Comparison of ENCODE assay signal across 8 mouse cellular contexts in genomic region chr2:5949821-5950220, GRCm38 (mm10). TPM values are rescaled to one million over a fixed set of nuclear protein-coding genes. Genes with fewer than 3 reads are reported as not detected.
A peak's percentile ranks its signal among the peaks of the same experiment; 100 is the strongest.
DNase-seq lines count a peak whose midpoint lies in the region; ATAC-seq and TF ChIP-seq lines count a peak whose summit lies in the region.
"Not testable (repeated sequence)": the region's sequence is repeated elsewhere in the genome, so short reads cannot be mapped to it uniquely, and the experiment has no call there.

No protein-coding gene starts in this region.

- H3K27ac ChIP-seq in brown adipose tissue, adult 24 weeks (replicated peaks; ENCODE audit: low read depth, low read length); hindbrain, embryonic 14.5 days; midbrain, embryonic 13.5 days: not testable (repeated sequence)
- H3K27ac ChIP-seq in embryonic facial prominence, embryonic 15.5 days (replicated peaks): 0 out of 2 replicates have a peak overlapping the region, but pooled peaks have one; percentile 91
- peak overlapping the region; percentile 94; the same call in 1 of the 2 replicates for H3K27ac ChIP-seq in heart, embryonic 10.5 days
- 0 out of 2 replicates have a peak overlapping the region, but pooled peaks have one; percentile 98 for H3K27ac ChIP-seq in layer of hippocampus, adult 2 months
- H3K27ac ChIP-seq in liver, embryonic 15.5 days (replicated peaks): peak overlapping the region; percentile 71
- H3K27ac ChIP-seq in stomach, embryonic 15.5 days: peak overlapping the region; percentile 84; the same call in 1 of the 2 replicates

- H3K27me3 ChIP-seq in embryonic facial prominence, embryonic 15.5 days; heart, embryonic 10.5 days (ENCODE audit: insufficient read depth, poor library complexity, severe bottlenecking); hindbrain, embryonic 14.5 days (ENCODE audit: control insufficient read depth, insufficient read depth, low read length); liver, embryonic 15.5 days; midbrain, embryonic 13.5 days; stomach, embryonic 15.5 days (replicated peaks): not testable (repeated sequence)

- not testable (repeated sequence) for H3K36me3 ChIP-seq in embryonic facial prominence, embryonic 15.5 days; heart, embryonic 10.5 days; hindbrain, embryonic 14.5 days (replicated peaks; ENCODE audit: control insufficient read depth, insufficient read depth); liver, embryonic 15.5 days (replicated peaks); midbrain, embryonic 13.5 days; stomach, embryonic 15.5 days

- H3K4me1 ChIP-seq in brown adipose tissue, adult 24 weeks (ENCODE audit: control insufficient read depth, insufficient read depth, insufficient read length, low read length); heart, embryonic 10.5 days; stomach, embryonic 15.5 days: not testable (repeated sequence)
- peaks cover 15% of the 10 kb centered on the region for H3K4me1 ChIP-seq in embryonic facial prominence, embryonic 15.5 days
- peaks cover 14% of the 10 kb centered on the region for H3K4me1 ChIP-seq in hindbrain, embryonic 14.5 days (replicated peaks; ENCODE audit: control insufficient read depth, insufficient read depth, low read length)
- H3K4me1 ChIP-seq in liver, embryonic 15.5 days (replicated peaks): peaks cover 33% of the 10 kb centered on the region
- H3K4me1 ChIP-seq in midbrain, embryonic 13.5 days (replicated peaks): peaks cover 17% of the 10 kb centered on the region

- ATAC-seq in embryonic facial prominence, embryonic 15.5 days (ENCODE audit: insufficient number of reproducible peaks, low FRiP score, low TSS enrichment, low read depth); hindbrain, embryonic 14.5 days (ENCODE audit: low FRiP score); liver, embryonic 15.5 days (ENCODE audit: insufficient read depth); midbrain, embryonic 13.5 days; stomach, embryonic 15.5 days (ENCODE audit: insufficient read depth, low FRiP score, low read depth): not testable (repeated sequence)

- H3K9me3 ChIP-seq in embryonic facial prominence, embryonic 15.5 days (replicated peaks); heart, embryonic 10.5 days; hindbrain, embryonic 14.5 days (ENCODE audit: control insufficient read depth, low read length); liver, embryonic 15.5 days (replicated peaks); midbrain, embryonic 13.5 days; stomach, embryonic 15.5 days: not testable (repeated sequence)

- peak overlapping the region; percentile 78 for H3K4me2 ChIP-seq in embryonic facial prominence, embryonic 15.5 days (replicated peaks)
- peak overlapping the region; percentile 92 for H3K4me2 ChIP-seq in hindbrain, embryonic 14.5 days (replicated peaks)
- peak overlapping the region; percentile 81 for H3K4me2 ChIP-seq in liver, embryonic 15.5 days
- peak overlapping the region; percentile 93 for H3K4me2 ChIP-seq in midbrain, embryonic 13.5 days (replicated peaks)
- peak overlapping the region; percentile 63 for H3K4me2 ChIP-seq in stomach, embryonic 15.5 days

- 92% methylated on average over 9 of the region's 9 CpGs for WGBS in embryonic facial prominence, embryonic 15.5 days
- WGBS in heart, embryonic 10.5 days: 95% methylated on average over 9 of the region's 9 CpGs
- WGBS in hindbrain, embryonic 14.5 days: 95% methylated on average over 9 of the region's 9 CpGs
- 87% methylated on average over 9 of the region's 9 CpGs for WGBS in liver, embryonic 15.5 days (ENCODE audit: insufficient replicate concordance)
- WGBS in midbrain, embryonic 13.5 days: 97% methylated on average over 9 of the region's 9 CpGs
- WGBS in stomach, embryonic 15.5 days: 94% methylated on average over 9 of the region's 9 CpGs

- H3K4me3 ChIP-seq in brown adipose tissue, adult 24 weeks (ENCODE audit: insufficient read depth, low read depth, low read length): peak overlapping the region; percentile 91; the same call in 1 of the 2 replicates
- H3K4me3 ChIP-seq in embryonic facial prominence, embryonic 15.5 days (replicated peaks): peak overlapping the region; percentile 97
- peak overlapping the region; percentile 90 for H3K4me3 ChIP-seq in heart, embryonic 10.5 days
- H3K4me3 ChIP-seq in hindbrain, embryonic 14.5 days (replicated peaks; ENCODE audit: low read length): peak overlapping the region; percentile 79; the same call in 1 of the 2 replicates
- H3K4me3 ChIP-seq in layer of hippocampus, adult 2 months: not testable (repeated sequence)
- peak overlapping the region; percentile 100 for H3K4me3 ChIP-seq in liver, embryonic 15.5 days (replicated peaks)
- peak overlapping the region; percentile 76 for H3K4me3 ChIP-seq in midbrain, embryonic 13.5 days (replicated peaks)
- H3K4me3 ChIP-seq in stomach, embryonic 15.5 days (replicated peaks): peak overlapping the region; percentile 81

- TF ChIP-seq CTCF in layer of hippocampus, adult 2 months (conservative IDR thresholded peaks at IDR 0.05): not testable (repeated sequence)

- DNase-seq in heart, embryonic 10.5 days (ENCODE audit: low spot score); hindbrain, embryonic 14.5 days (ENCODE audit: low spot score); layer of hippocampus, adult 2 months (ENCODE audit: low spot score in 2 of 2): not testable (repeated sequence)

- not testable (repeated sequence) for H3K9ac ChIP-seq in embryonic facial prominence, embryonic 15.5 days; hindbrain, embryonic 14.5 days; stomach, embryonic 15.5 days
- H3K9ac ChIP-seq in liver, embryonic 15.5 days: peak overlapping the region; percentile 72; the same call in 1 of the 2 replicates
- peak overlapping the region; percentile 68; the same call in 1 of the 2 replicates for H3K9ac ChIP-seq in midbrain, embryonic 13.5 days (replicated peaks)

RNA-seq across cellular contexts. Expression of gene Upf2, which starts 1.4 kb away (rescaled TPM):
- polyA plus RNA-seq in brown adipose tissue, adult 24 weeks (2012; ENCODE audit: insufficient read depth, insufficient read length, missing spikeins): 12.4 and 14.4 TPM in 2 replicates
- polyA plus RNA-seq in embryonic facial prominence, embryonic 15.5 days (2015; fragmentation: Nextera tagmentation; extraction: Ambion mirVana): 10.0 and 10.4 TPM in 2 replicates
- polyA plus RNA-seq in heart, embryonic 10.5 days (2016; fragmentation: Nextera tagmentation; extraction: Ambion mirVana): 6.0 and 8.2 TPM in 2 replicates
- polyA plus RNA-seq in hindbrain, embryonic 14.5 days (2014; fragmentation: Nextera tagmentation; extraction: Ambion mirVana): 7.9 and 8.1 TPM in 2 replicates
- 10 to 100 TPM; 45.2 to 46.6 TPM for total RNA-seq in layer of hippocampus, adult 2 months (2021)
- 3.7 TPM in 2 replicates for polyA plus RNA-seq in liver, embryonic 15.5 days (2015; fragmentation: Nextera tagmentation; extraction: Ambion mirVana)
- polyA plus RNA-seq in midbrain, embryonic 13.5 days (2015; fragmentation: Nextera tagmentation; extraction: Ambion mirVana): 10.4 and 10.7 TPM in 2 replicates
- polyA plus RNA-seq in stomach, embryonic 15.5 days (2015; fragmentation: Nextera tagmentation; extraction: Ambion mirVana): 9.5 and 10.2 TPM in 2 replicates

RNA-seq across cellular contexts. Expression of gene Dhtkd1, which starts 7.2 kb away (rescaled TPM):
- polyA plus RNA-seq in brown adipose tissue, adult 24 weeks (2012; ENCODE audit: insufficient read depth, insufficient read length, missing spikeins): 1.8 and 2.1 TPM in 2 replicates
- 2.5 and 4.6 TPM in 2 replicates for polyA plus RNA-seq in embryonic facial prominence, embryonic 15.5 days (2015; fragmentation: Nextera tagmentation; extraction: Ambion mirVana)
- 3.4 and 4.2 TPM in 2 replicates for polyA plus RNA-seq in heart, embryonic 10.5 days (2016; fragmentation: Nextera tagmentation; extraction: Ambion mirVana)
- 4.0 and 5.2 TPM in 2 replicates for polyA plus RNA-seq in hindbrain, embryonic 14.5 days (2014; fragmentation: Nextera tagmentation; extraction: Ambion mirVana)
- total RNA-seq in layer of hippocampus, adult 2 months (2021): 10 to 100 TPM in 1 of 2 experiments, 1 to 10 TPM in 1; 7.9 to 12.2 TPM
- polyA plus RNA-seq in liver, embryonic 15.5 days (2015; fragmentation: Nextera tagmentation; extraction: Ambion mirVana): 3.5 and 4.0 TPM in 2 replicates
- polyA plus RNA-seq in midbrain, embryonic 13.5 days (2015; fragmentation: Nextera tagmentation; extraction: Ambion mirVana): 6.0 and 6.8 TPM in 2 replicates
- polyA plus RNA-seq in stomach, embryonic 15.5 days (2015; fragmentation: Nextera tagmentation; extraction: Ambion mirVana): 3.0 and 3.7 TPM in 2 replicates

RNA-seq across cellular contexts. Expression of gene Sec61a2, which starts 54.6 kb away (rescaled TPM):
- 11.4 and 17.1 TPM in 2 replicates for polyA plus RNA-seq in brown adipose tissue, adult 24 weeks (2012; ENCODE audit: insufficient read depth, insufficient read length, missing spikeins)
- 77.5 and 89.7 TPM in 2 replicates for polyA plus RNA-seq in embryonic facial prominence, embryonic 15.5 days (2015; fragmentation: Nextera tagmentation; extraction: Ambion mirVana)
- 62.6 and 74.4 TPM in 2 replicates for polyA plus RNA-seq in heart, embryonic 10.5 days (2016; fragmentation: Nextera tagmentation; extraction: Ambion mirVana)
- 108 and 109 TPM in 2 replicates for polyA plus RNA-seq in hindbrain, embryonic 14.5 days (2014; fragmentation: Nextera tagmentation; extraction: Ambion mirVana)
- total RNA-seq in layer of hippocampus, adult 2 months (2021): 10 to 100 TPM; 98.7 to 99.1 TPM
- polyA plus RNA-seq in liver, embryonic 15.5 days (2015; fragmentation: Nextera tagmentation; extraction: Ambion mirVana): 11.6 and 13.1 TPM in 2 replicates
- 90.7 and 100 TPM in 2 replicates for polyA plus RNA-seq in midbrain, embryonic 13.5 days (2015; fragmentation: Nextera tagmentation; extraction: Ambion mirVana)
- polyA plus RNA-seq in stomach, embryonic 15.5 days (2015; fragmentation: Nextera tagmentation; extraction: Ambion mirVana): 67.5 and 77.9 TPM in 2 replicates
